10 mouse cellular contexts compared by ENCODE assay signal in genomic region chr6:16551131-16551530, GRCm38 (mm10).
"Had no signal": no experiment of that assay in that cellular context is flagged by ENCODE, and none has a peak within 500 bp of the region (broad histone marks: within the 10 kb centered on the region; RNA-seq: fewer than 3 reads in every experiment).

No protein-coding gene starts in this region.

- H3K9ac ChIP-seq: liver, embryonic 14.5 days; midbrain, embryonic 15.5 days; stomach, embryonic 15.5 days had no signal

- H3K36me3 ChIP-seq: midbrain, embryonic 15.5 days; stomach, embryonic 15.5 days had no signal

- H3K9me3 ChIP-seq: midbrain, embryonic 15.5 days; stomach, embryonic 15.5 days had no signal

- H3K27ac ChIP-seq: kidney, postnatal 0 days; liver, embryonic 14.5 days; midbrain, embryonic 15.5 days; stomach, embryonic 15.5 days had no signal

- ATAC-seq: inflammation-experienced regulatory T-cells, adult 6 months; lung, postnatal 0 days had no signal

- DNase-seq: lung, adult 2 months; lung, postnatal 36 days; thymus, adult 2 months; thymus, postnatal 36 days had no signal

- H3K4me2 ChIP-seq: midbrain, embryonic 15.5 days; stomach, embryonic 15.5 days had no signal

- H3K27me3 ChIP-seq: midbrain, embryonic 15.5 days; stomach, embryonic 15.5 days had no signal

- H3K4me3 ChIP-seq: midbrain, embryonic 15.5 days; stomach, embryonic 15.5 days had no signal
